Mouse (Mus musculus) common myeloid progenitor, adult 5-6 weeks (primary cell): Measurements from ENCODE around the gene Cd6. TPM values are rescaled to one million over a fixed set of nuclear protein-coding genes. Genes with fewer than 3 reads are reported as not detected.
A peak's percentile ranks its signal among the peaks of the same experiment; 100 is the strongest.

Source experiments
- ATAC-seq: replicated peaks from 2 replicates; pipeline ENCODE4 v1.8.0; 2016; ENCODE audit warnings: low read depth, mild to moderate bottlenecking, moderate TSS enrichment, inconsistent platforms; ENCODE audit not compliant: poor library complexity, severe bottlenecking
- total RNA-seq: library from RNA; stranded (forward); fragments of 200-1000, 187-1606 nt; gene quantifications from 2 replicates; pipeline ENCODE4 v1.2.3, GENCODE M21; 2017

The Cd6 gene
- total RNA-seq, 1 experiment from 2014 or later = 0.46 TPM

DNA sequence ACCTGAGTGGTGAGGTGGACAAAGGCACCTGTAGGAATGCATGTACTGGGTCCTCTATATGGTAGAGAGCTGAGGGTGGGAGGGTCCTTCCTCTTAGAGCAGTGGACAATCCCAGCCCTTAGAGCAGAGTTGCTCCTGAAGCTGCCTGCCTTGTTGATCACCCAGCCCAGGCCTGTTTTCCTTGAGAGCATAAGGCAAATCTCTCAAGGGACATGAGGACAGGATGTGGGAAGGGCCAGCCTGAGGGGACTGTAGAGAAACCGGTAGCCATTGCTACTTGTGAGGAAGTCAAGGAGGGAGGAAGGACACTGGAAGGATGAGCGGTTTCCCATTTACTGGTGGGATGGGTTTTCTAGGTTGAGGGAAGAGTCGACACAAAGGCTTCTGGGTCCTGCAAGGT, 87.3 kb downstream of the Cd6 start:
- ATAC-seq = no peak

DNA sequence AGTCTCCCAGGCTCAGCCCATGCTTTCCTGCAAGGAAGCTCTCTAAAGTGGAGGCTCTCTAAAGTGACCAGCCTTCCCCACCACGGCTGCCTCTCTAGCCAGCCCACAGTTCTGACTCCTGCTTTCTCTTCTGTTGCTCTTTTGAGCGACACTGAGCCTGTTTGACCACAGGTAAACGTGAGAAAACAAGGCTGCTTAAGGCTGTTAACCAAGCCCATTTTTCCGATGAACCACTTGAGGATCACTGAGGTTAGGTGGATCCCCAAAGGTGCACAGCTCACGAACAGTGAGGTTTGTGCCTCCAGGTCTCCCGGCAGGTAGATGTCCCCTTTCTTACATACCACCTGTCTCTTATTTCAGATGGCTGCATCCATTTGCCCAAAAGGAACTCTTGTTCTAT, 87.7 kb downstream of the Cd6 start:
- no peak for ATAC-seq

DNA sequence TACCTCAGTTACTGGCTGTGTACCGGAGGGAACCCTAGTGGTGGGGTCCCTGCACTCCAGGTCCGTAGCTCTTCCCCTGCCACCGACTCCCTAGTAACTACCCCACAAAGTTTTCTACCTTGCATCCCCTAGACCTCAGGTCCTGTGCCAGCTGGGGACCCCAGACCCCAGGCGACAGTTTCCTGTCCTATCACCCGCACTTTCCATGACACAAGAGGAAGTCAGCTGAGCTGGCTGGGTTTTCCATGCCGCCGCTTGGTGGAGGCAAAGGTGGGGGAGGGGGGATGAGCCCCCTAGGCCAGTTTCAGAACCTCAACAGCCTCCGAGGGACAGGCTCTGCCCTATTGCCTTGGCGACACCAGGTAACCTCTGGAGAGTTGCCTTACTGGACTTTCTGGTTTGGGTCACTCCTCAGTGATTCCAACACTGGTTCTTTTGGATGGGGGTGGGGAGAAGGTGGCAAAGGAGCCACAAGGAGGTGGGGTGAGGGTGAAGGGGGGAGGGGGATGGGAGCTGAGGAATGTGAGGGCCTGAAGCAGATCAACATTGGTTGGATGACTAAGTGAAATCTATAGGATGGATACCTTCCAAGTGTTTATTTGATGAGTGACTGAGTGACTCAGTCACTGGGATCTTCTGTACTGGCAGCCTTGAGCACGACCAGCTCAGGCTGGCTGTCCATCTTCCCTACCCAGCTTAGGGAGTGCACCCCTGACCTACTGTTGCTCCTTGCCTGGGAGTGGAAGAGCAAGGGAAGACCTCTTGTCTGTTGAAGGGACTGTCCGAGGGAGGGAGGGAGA, 89.0 kb downstream of the Cd6 start:
- ATAC-seq = peak; percentile 71

DNA sequence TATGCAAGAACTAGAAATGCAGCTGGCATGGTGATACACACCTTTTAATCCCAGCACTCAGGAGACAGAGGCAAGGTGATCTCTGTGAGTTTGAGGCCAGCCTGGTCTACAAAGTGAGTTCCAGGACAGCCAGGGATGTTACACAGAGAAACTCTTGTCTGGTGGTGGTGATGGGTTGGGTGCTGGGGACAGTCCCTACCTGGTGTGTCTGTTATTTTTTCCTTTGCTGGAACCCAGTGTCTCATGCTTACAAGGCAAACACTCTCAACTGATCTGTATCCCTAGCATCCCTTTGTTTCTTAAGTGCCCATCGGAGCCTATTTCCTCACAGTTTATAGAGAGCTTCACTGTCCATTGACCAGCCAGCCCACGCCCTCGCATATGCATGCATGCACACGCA, 89.9 kb downstream of the Cd6 start:
- no peak for ATAC-seq

Other genes with a start within 250 kb of the Cd6 start
- gene Ddb1, start 224.7 kb downstream of the Cd6 start, total RNA-seq = 424 and 475 TPM in 2 replicates
- 3.5 and 7.3 TPM in 2 replicates for gene Tkfc, start 224.4 kb downstream of the Cd6 start, total RNA-seq
- gene Vwce, start 195.8 kb downstream of the Cd6 start, total RNA-seq = not detected in 2 replicates
- gene Pga5, start 152.0 kb downstream of the Cd6 start, total RNA-seq = not detected in 2 replicates
- 6.5 and 11.5 TPM in 2 replicates for gene Vps37c, start 141.3 kb downstream of the Cd6 start, total RNA-seq
- 0.53 TPM in 1 of 2 replicates, not detected in the other for gene Cd5, start 91.1 kb downstream of the Cd6 start, total RNA-seq
- 0.39 TPM in 1 of 2 replicates, not detected in the other for gene Slc15a3, start 9.7 kb upstream of the Cd6 start, total RNA-seq
- 0.19 and 0.46 TPM in 2 replicates for gene Tmem132a, start 39.9 kb upstream of the Cd6 start, total RNA-seq
- gene Tmem109, start 51.9 kb upstream of the Cd6 start, total RNA-seq = 16.2 and 24.7 TPM in 2 replicates
- gene Prpf19, start 65.2 kb upstream of the Cd6 start, total RNA-seq = 121 and 140 TPM in 2 replicates
- not detected in 2 replicates for gene Zp1, start 90.6 kb upstream of the Cd6 start, total RNA-seq
- gene Ptgdr2, start 107.1 kb upstream of the Cd6 start, total RNA-seq = 0.23 TPM in 1 of 2 replicates, not detected in the other
- gene Ccdc86, start 119.2 kb upstream of the Cd6 start, total RNA-seq = 13.9 and 21.4 TPM in 2 replicates
- not detected in 2 replicates for gene Ms4a10, start 144.6 kb upstream of the Cd6 start, total RNA-seq
- not detected in 2 replicates for gene Ms4a15, start 163.2 kb upstream of the Cd6 start, total RNA-seq
- gene Ms4a18, start 188.0 kb upstream of the Cd6 start, total RNA-seq = not detected in 2 replicates